Mouse (Mus musculus) neural tube, embryonic 11.5 days (tissue): ENCODE measurements around the gene Abcc3. TPM values are rescaled to one million over a fixed set of nuclear protein-coding genes. Genes with fewer than 3 reads are reported as not detected.

Experiments used
- ATAC-seq: fragments of 200-750 bp; cut with Nextera tagmentation; 2 replicates; pipeline ENCODE4 v1.8.0; 2017; ENCODE audit warnings: moderate number of reproducible peaks, mild to moderate bottlenecking, moderate TSS enrichment, moderate library complexity; ENCODE audit not compliant: insufficient read depth, low FRiP score, low TSS enrichment
- DNase-seq: peaks from one replicate; pipeline ENCODE4 v3.0.0-alpha.2; 2015; ENCODE audit warnings: low spot score
- H3K27ac ChIP-seq: fragments of 300-500 bp; sonication (generic); 2 replicates; pipeline ENCODE4 v1.5.1; 2014; ENCODE audit warnings: low read depth, mild to moderate bottlenecking, low read length
- H3K27me3 ChIP-seq: fragments of 300-500 bp; sonication (generic); 2 replicates; pipeline ENCODE4 v1.6.1; 2014; ENCODE audit warnings: mild to moderate bottlenecking, low read length, mixed read lengths; ENCODE audit not compliant: control insufficient read depth, insufficient read depth
- H3K36me3 ChIP-seq: fragments of 300-500 bp; sonication (generic); 2 replicates; pipeline ENCODE4 v1.6.1; 2014; ENCODE audit warnings: mild to moderate bottlenecking, low read length, moderate library complexity, mixed read lengths; ENCODE audit not compliant: control insufficient read depth, insufficient read depth
- H3K4me1 ChIP-seq: fragments of 300-500 bp; sonication (generic); 2 replicates; pipeline ENCODE4 v1.6.1; 2014; ENCODE audit warnings: low read length, mixed read lengths; ENCODE audit not compliant: control insufficient read depth, insufficient read depth
- H3K4me2 ChIP-seq: fragments of 300-500 bp; sonication (generic); 2 replicates; pipeline ENCODE4 v1.6.1; 2014; ENCODE audit warnings: low read depth, mild to moderate bottlenecking, moderate library complexity
- H3K4me3 ChIP-seq: fragments of 300-500 bp; sonication (generic); 2 replicates; pipeline ENCODE4 v1.5.1; 2014; ENCODE audit warnings: low read depth, low read length
- H3K9ac ChIP-seq: fragments of 300-500 bp; sonication (generic); 2 replicates; pipeline ENCODE4 v1.6.1; 2014; ENCODE audit warnings: mild to moderate bottlenecking, low read length
- H3K9me3 ChIP-seq: fragments of 300-500 bp; sonication (generic); 2 replicates; pipeline ENCODE4 v1.6.1; 2016; ENCODE audit warnings: low read length; ENCODE audit not compliant: control insufficient read depth
- WGBS: fragments of 180-500 bp; shearing (Covaris S2); extraction: QIAGEN DNeasy Blood & Tissue Kit; methylation state at CpG from one replicate; pipeline ENCODE4 v1.1.7; 2014; 5-methylcytosine and 5-hydroxymethylcytosine counted together
- polyA plus RNA-seq: library from polyadenylated mRNA; unstranded; fragments of >200 nt; fragmentation: Nextera tagmentation; extraction: Ambion mirVana; gene quantifications from 2 replicates; pipeline ENCODE4 v1.2.1, GENCODE M21; 2014

Abcc3 gene
- polyA plus RNA-seq, 1 experiment from 2014 or later: 0.60 TPM

GRCm38 (mm10) chr11:94374276-94374948, 18.4 kb downstream of the Abcc3 start:
- H3K9me3 ChIP-seq: no peaks in the 10 kb centered on the region
- 87% methylated on average over 13 of the region's 13 CpGs for WGBS

DNA sequence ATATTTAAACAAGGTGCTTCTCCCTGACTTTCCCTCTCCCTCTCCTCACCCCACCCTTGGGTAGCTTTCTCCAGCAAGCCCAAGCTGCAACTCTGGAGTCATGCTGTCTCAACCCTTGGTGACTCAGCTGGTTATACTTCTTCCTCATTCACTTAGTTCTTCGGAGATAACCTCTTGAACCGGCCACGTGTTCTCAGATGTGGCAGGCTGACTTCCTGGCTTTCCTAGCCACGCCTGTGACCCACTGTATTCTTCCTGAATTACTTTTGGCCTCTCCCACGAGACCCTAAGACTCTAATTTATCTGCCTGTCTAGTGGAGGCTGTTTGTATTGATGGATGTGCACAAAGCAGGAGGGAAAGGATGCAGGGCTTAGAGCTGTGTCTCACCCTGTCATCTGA, 22.0 kb downstream of the Abcc3 start:
- 32% methylated on average over 5 of the region's 5 CpGs for WGBS
- H3K9ac ChIP-seq: no peak overlapping the region
- no peaks in the 10 kb centered on the region for H3K4me1 ChIP-seq
- H3K4me2 ChIP-seq: no peak overlapping the region
- H3K36me3 ChIP-seq: no peaks in the 10 kb centered on the region
- DNase-seq (peak; percentile 10), ATAC-seq (no peak)
- H3K27me3 ChIP-seq: no peaks in the 10 kb centered on the region; the same call in 1 of the 2 replicates
- no peak overlapping the region for H3K4me3 ChIP-seq
- no peak overlapping the region for H3K27ac ChIP-seq
- H3K9me3 ChIP-seq: no peaks in the 10 kb centered on the region

More at GRCm38 (mm10) chr11:94374276-94374948, 18.4 kb downstream of the Abcc3 start:
- no peaks in the 10 kb centered on the region for H3K36me3 ChIP-seq
- H3K9ac ChIP-seq: no peak overlapping the region
- H3K4me2 ChIP-seq: no peak overlapping the region
- DNase-seq (no peak), ATAC-seq (no peak)
- H3K27me3 ChIP-seq: no peaks in the 10 kb centered on the region; the same call in 1 of the 2 replicates
- no peak overlapping the region for H3K4me3 ChIP-seq
- no peak overlapping the region for H3K27ac ChIP-seq
- H3K4me1 ChIP-seq: no peaks in the 10 kb centered on the region

GRCm38 (mm10) chr11:94369981-94370380, 22.8 kb downstream of the Abcc3 start:
- no peak overlapping the region for H3K9ac ChIP-seq
- H3K27me3 ChIP-seq: no peaks in the 10 kb centered on the region; the same call in 1 of the 2 replicates
- ATAC-seq (no peak), DNase-seq (no peak)
- H3K36me3 ChIP-seq: no peaks in the 10 kb centered on the region
- no peak overlapping the region for H3K4me2 ChIP-seq
- H3K27ac ChIP-seq: no peak overlapping the region
- 89% methylated on average over 6 of the region's 6 CpGs for WGBS
- H3K4me3 ChIP-seq: no peak overlapping the region
- H3K4me1 ChIP-seq: no peaks in the 10 kb centered on the region
- no peaks in the 10 kb centered on the region for H3K9me3 ChIP-seq

DNA sequence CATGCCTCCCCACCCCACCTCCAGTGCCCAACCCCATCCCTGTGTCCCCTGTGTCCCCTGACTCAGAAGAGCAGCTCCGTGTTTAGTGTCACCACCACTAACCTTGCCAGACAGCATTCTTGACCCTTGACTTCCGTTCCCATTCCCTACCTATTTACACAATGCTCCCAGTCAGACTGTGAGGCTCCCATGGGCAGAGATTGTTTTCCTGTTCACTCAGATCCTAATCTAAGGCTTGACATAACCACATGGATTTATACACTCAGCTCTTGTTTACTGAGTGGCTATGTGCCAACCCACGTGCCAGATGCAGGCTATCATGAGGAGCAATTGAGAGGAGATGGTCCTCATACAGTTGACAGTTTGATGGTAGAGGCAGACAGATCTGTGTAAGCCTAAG, 27.5 kb downstream of the Abcc3 start:
- 70% methylated on average over 3 of the region's 3 CpGs for WGBS
- H3K4me1 ChIP-seq: no peaks in the 10 kb centered on the region
- DNase-seq (no peak), ATAC-seq (no peak)
- no peaks in the 10 kb centered on the region for H3K27me3 ChIP-seq
- H3K9me3 ChIP-seq: no peaks in the 10 kb centered on the region
- no peak overlapping the region for H3K4me2 ChIP-seq
- H3K4me3 ChIP-seq: no peak overlapping the region
- H3K36me3 ChIP-seq: no peaks in the 10 kb centered on the region
- no peak overlapping the region for H3K9ac ChIP-seq
- H3K27ac ChIP-seq: no peak overlapping the region

GRCm38 (mm10) chr11:94363690-94364089, 29.1 kb downstream of the Abcc3 start:
- Histone ChIP-seq H3K4me2 (no peak overlapping the region), H3K4me1 (no peaks in the 10 kb centered on the region), H3K36me3 (no peaks in the 10 kb centered on the region), H3K9ac (no peak overlapping the region), H3K4me3 (no peak overlapping the region), H3K27ac (no peak overlapping the region), H3K27me3 (no peaks in the 10 kb centered on the region), H3K9me3 (no peaks in the 10 kb centered on the region)
- ATAC-seq (no peak), DNase-seq (no peak)
- 91% methylated on average over 7 of the region's 7 CpGs for WGBS

DNA sequence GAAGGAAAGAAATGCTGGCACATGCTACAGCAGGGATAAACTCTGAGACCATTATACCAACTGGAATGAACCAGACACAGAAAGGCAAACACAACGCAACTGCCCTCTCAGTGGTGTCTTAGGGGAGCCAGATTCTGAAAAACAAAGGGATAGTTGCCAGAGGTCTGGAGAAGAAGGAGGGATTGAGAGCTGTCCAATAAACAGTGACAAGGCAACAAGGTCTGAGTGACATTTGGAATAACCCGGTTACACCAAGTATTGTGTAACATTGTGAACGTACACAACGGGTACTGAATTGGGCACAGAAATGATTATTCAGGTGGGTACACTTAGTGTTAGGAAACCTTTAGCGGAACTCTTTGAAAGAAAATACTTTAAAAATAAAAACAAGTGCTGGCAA, 30.7 kb downstream of the Abcc3 start:
- DNase-seq (peak; percentile 2), ATAC-seq (no peak)
- Histone ChIP-seq H3K9me3 (no peaks in the 10 kb centered on the region), H3K4me1 (no peaks in the 10 kb centered on the region), H3K9ac (no peak overlapping the region), H3K4me2 (no peak overlapping the region), H3K27ac (no peak overlapping the region), H3K4me3 (no peak overlapping the region), H3K27me3 (no peaks in the 10 kb centered on the region), H3K36me3 (no peaks in the 10 kb centered on the region)
- 94% methylated on average over 5 of the region's 5 CpGs for WGBS

- Histone ChIP-seq H3K36me3 (no peaks in the 10 kb centered on the region), H3K4me2 (no peak overlapping the region), H3K27ac (no peak overlapping the region), H3K9ac (no peak overlapping the region), H3K9me3 (no peaks in the 10 kb centered on the region), H3K4me1 (no peaks in the 10 kb centered on the region), H3K4me3 (no peak overlapping the region), H3K27me3 (no peaks in the 10 kb centered on the region)
- 91% methylated on average over 14 of the region's 14 CpGs for WGBS
- DNase-seq: no peak
- ATAC-seq: no peak
These were observed 31.5 kb downstream of the Abcc3 start for GRCm38 (mm10) chr11:94361166-94361870.

- Histone ChIP-seq H3K4me2 (no peak overlapping the region), H3K4me3 (no peak overlapping the region), H3K36me3 (no peaks in the 10 kb centered on the region), H3K4me1 (no peaks in the 10 kb centered on the region), H3K27ac (no peak overlapping the region), H3K9ac (no peak overlapping the region), H3K27me3 (no peaks in the 10 kb centered on the region), H3K9me3 (no peaks in the 10 kb centered on the region)
- 92% methylated on average over 12 of the region's 12 CpGs for WGBS
- no peak for ATAC-seq
- peak; percentile 4 for DNase-seq
These were observed 33.6 kb downstream of the Abcc3 start for GRCm38 (mm10) chr11:94359168-94359567.
